Mouse (Mus musculus): Measurements from ENCODE around the gene Phf6.
"Not testable (repeated sequence)": the region's sequence is repeated elsewhere in the genome, so short reads cannot be mapped to it uniquely, and the experiment has no call there.

DNA sequence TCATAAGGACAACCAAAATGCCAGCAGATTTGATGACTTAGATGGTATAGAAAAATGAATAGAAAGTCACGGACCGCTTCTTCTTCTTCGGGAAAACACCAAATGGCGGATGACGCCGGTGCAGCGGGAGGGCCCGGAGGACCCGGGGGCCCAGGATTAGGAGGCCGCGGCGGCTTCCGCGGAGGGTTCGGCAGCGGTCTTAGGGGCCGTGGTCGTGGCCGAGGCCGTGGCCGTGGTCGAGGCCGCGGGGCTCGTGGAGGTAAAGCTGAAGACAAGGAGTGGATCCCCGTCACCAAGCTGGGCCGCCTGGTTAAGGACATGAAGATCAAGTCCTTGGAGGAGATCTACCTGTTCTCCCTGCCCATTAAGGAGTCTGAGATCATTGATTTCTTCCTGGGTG lies 13.6 kb upstream of the Phf6 start:
- not testable (repeated sequence) for TF ChIP-seq CTCF, EP300 (IDR thresholded peaks at IDR 0.05)

Measured in lung, postnatal 0 days (tissue).